Mouse (Mus musculus): ENCODE results near the gene Akap1. TPM values are rescaled to one million over a fixed set of nuclear protein-coding genes. Genes with fewer than 3 reads are reported as not detected.

Akap1 gene
- total RNA-seq, 2 experiments from 2014 or later, result 54.5 to 82.7 TPM

DNA sequence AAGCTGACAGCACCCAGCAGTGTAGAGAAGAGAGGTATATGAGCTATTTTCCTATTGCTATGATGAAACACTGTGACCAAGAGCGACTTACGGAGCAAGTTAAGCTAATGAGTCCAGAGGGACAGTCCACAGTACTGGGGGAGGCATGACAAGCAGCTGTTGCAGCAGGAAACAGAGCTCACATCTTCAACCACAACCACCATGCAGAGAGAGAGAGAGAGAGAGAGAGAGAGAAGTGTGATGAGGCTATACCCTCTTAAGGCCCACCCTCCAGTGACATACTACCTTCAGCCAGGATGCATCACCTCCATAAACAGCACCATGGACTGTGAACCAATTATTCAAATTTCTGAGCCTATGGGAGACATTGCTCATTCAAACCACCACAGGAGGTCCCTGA, 74.5 kb downstream of the Akap1 start:
- no peak for DNase-seq (ENCODE audit: low spot score)

DNA sequence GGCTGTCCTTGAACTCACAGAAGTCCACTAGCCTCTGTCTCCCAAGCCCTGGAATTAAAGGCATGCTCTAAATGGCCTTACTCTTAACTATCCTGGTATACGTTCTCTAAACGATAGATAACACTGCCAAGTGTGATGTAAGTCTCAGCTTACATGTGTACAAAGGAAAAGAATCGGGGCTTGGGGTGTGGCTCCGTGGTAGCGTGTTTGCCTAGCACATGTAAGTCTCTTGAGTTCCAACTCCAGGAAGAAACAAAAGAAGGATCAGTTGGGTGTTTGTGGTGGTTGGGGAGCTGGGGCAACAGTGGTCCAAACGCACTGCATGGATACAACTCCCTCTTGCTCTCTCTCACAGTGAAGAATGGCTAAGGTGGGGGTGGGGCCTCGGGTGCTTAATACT, 77.6 kb downstream of the Akap1 start:
- no peak for DNase-seq (ENCODE audit: low spot score)

DNA sequence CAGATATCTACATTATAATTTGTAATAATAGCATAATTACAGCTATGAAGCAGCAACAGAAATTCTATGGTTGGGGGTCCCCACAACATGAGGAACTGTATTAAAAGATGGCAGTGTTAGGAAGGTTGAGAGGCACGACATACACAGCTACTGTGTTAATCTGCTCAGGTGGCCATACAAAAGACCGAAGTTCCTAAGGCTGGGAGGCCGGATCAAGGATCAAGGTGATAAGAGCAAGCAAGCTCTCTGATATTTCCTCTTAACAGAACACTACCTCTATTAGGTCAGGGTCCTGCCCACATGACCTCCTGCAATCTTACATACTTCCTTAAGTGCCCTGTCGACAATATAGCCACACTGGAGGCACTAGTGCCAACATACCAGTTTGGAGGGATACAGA, 80.9 kb downstream of the Akap1 start:
- no peak for DNase-seq (ENCODE audit: low spot score)

DNA sequence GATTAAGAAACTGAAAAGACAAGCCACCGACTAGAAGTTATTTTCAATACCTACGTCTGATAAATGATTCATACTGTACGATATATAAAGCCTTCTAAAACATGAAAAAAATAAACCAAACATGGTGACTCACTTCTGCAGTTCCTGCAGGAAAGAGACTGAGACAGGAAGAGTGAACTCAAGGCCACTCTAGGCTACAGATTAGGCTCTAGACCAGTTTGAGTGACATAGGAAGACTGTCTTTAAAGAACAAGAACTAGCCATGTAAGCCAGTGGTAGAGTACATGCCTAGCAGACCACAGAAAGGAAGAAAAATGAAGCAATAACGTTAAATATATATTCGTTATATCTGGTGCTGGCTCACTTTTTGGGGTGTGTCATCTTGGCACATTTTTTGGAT, 81.9 kb downstream of the Akap1 start:
- no peak for DNase-seq (ENCODE audit: low spot score)

Other genes with a start within 250 kb of the Akap1 start
- 100 to 1,000 TPM; 179 to 180 TPM for gene Msi2, start 146.1 kb downstream of the Akap1 start, total RNA-seq (2021)
- gene Scpep1, start 90.9 kb upstream of the Akap1 start, total RNA-seq (2021), result 1 to 10 TPM; 5.9 to 8.8 TPM
- gene Elobl, start 102.3 kb upstream of the Akap1 start, total RNA-seq (2021), result not detected
- gene Coil, start 105.7 kb upstream of the Akap1 start, total RNA-seq (2021), result 1 to 10 TPM; 4.1 to 4.5 TPM
- gene Trim25, start 134.8 kb upstream of the Akap1 start, total RNA-seq (2021), result 1 to 10 TPM; 6.0 to 6.6 TPM
- 1 to 10 TPM; 2.7 to 3.0 TPM for gene Dgke, start 202.3 kb upstream of the Akap1 start, total RNA-seq (2021)
- gene Gm525, start 209.3 kb upstream of the Akap1 start, total RNA-seq (2021), result not detected

Data from gastrocnemius, adult 18-20 months (tissue).